Mouse (Mus musculus): ENCODE results near the gene P3h2. TPM values are rescaled to one million over a fixed set of nuclear protein-coding genes. Genes with fewer than 3 reads are reported as not detected.

The P3h2 gene
- total RNA-seq (2017), result not detected in 2 replicates

- ATAC-seq (ENCODE audit: extremely low read depth, insufficient number of reproducible peaks, low FRiP score, poor library complexity, severe bottlenecking), result no peak
These were observed at the start of gene P3h2 for GRCm38 (mm10) chr16:26105115-26105974. Gene P3h2 (minus strand): TSS chr16:26105784.

GRCm38 (mm10) chr16:26152258-26152657, 46.7 kb upstream of the P3h2 start:
- no peak for ATAC-seq (ENCODE audit: extremely low read depth, insufficient number of reproducible peaks, low FRiP score, poor library complexity, severe bottlenecking)

GRCm38 (mm10) chr16:26150943-26151342, 45.4 kb upstream of the P3h2 start:
- no peak for ATAC-seq (ENCODE audit: extremely low read depth, insufficient number of reproducible peaks, low FRiP score, poor library complexity, severe bottlenecking)

- no peak for ATAC-seq (ENCODE audit: extremely low read depth, insufficient number of reproducible peaks, low FRiP score, poor library complexity, severe bottlenecking)
These were observed 41.3 kb upstream of the P3h2 start for GRCm38 (mm10) chr16:26146853-26147252.

GRCm38 (mm10) chr16:26131126-26131525, 25.5 kb upstream of the P3h2 start:
- no peak for ATAC-seq (ENCODE audit: extremely low read depth, insufficient number of reproducible peaks, low FRiP score, poor library complexity, severe bottlenecking)

- no peak for ATAC-seq (ENCODE audit: extremely low read depth, insufficient number of reproducible peaks, low FRiP score, poor library complexity, severe bottlenecking)
These were observed 1.0 kb upstream of the P3h2 start for GRCm38 (mm10) chr16:26106618-26107017.

GRCm38 (mm10) chr16:26106041-26106617, 545 bp upstream of the P3h2 start:
- ATAC-seq (ENCODE audit: extremely low read depth, insufficient number of reproducible peaks, low FRiP score, poor library complexity, severe bottlenecking), result no peak

GRCm38 (mm10) chr16:26104274-26104673, 1.3 kb downstream of the P3h2 start:
- no peak for ATAC-seq (ENCODE audit: extremely low read depth, insufficient number of reproducible peaks, low FRiP score, poor library complexity, severe bottlenecking)

- ATAC-seq (ENCODE audit: extremely low read depth, insufficient number of reproducible peaks, low FRiP score, poor library complexity, severe bottlenecking), result no peak
These were observed 2.7 kb downstream of the P3h2 start for GRCm38 (mm10) chr16:26102856-26103255.

GRCm38 (mm10) chr16:26100167-26100566, 5.4 kb downstream of the P3h2 start:
- ATAC-seq (ENCODE audit: extremely low read depth, insufficient number of reproducible peaks, low FRiP score, poor library complexity, severe bottlenecking), result no peak

GRCm38 (mm10) chr16:26095696-26096284, 9.8 kb downstream of the P3h2 start:
- ATAC-seq (ENCODE audit: extremely low read depth, insufficient number of reproducible peaks, low FRiP score, poor library complexity, severe bottlenecking), result no peak

GRCm38 (mm10) chr16:26093888-26094287, 11.7 kb downstream of the P3h2 start:
- ATAC-seq (ENCODE audit: extremely low read depth, insufficient number of reproducible peaks, low FRiP score, poor library complexity, severe bottlenecking), result no peak

- ATAC-seq (ENCODE audit: extremely low read depth, insufficient number of reproducible peaks, low FRiP score, poor library complexity, severe bottlenecking), result no peak
These were observed 16.6 kb downstream of the P3h2 start for GRCm38 (mm10) chr16:26088976-26089375.

GRCm38 (mm10) chr16:26088240-26088639, 17.3 kb downstream of the P3h2 start:
- ATAC-seq (ENCODE audit: extremely low read depth, insufficient number of reproducible peaks, low FRiP score, poor library complexity, severe bottlenecking), result no peak

- ATAC-seq (ENCODE audit: extremely low read depth, insufficient number of reproducible peaks, low FRiP score, poor library complexity, severe bottlenecking), result no peak
These were observed 18.6 kb downstream of the P3h2 start for GRCm38 (mm10) chr16:26086955-26087354.

GRCm38 (mm10) chr16:26085160-26085559, 20.4 kb downstream of the P3h2 start:
- ATAC-seq (ENCODE audit: extremely low read depth, insufficient number of reproducible peaks, low FRiP score, poor library complexity, severe bottlenecking), result no peak

- no peak for ATAC-seq (ENCODE audit: extremely low read depth, insufficient number of reproducible peaks, low FRiP score, poor library complexity, severe bottlenecking)
These were observed 22.8 kb downstream of the P3h2 start for GRCm38 (mm10) chr16:26082831-26083230.

- ATAC-seq (ENCODE audit: extremely low read depth, insufficient number of reproducible peaks, low FRiP score, poor library complexity, severe bottlenecking), result no peak
These were observed 23.2 kb downstream of the P3h2 start for GRCm38 (mm10) chr16:26082391-26082790.

GRCm38 (mm10) chr16:26078923-26079351, 26.6 kb downstream of the P3h2 start:
- ATAC-seq (ENCODE audit: extremely low read depth, insufficient number of reproducible peaks, low FRiP score, poor library complexity, severe bottlenecking), result no peak

GRCm38 (mm10) chr16:26078100-26078422, 27.5 kb downstream of the P3h2 start:
- no peak for ATAC-seq (ENCODE audit: extremely low read depth, insufficient number of reproducible peaks, low FRiP score, poor library complexity, severe bottlenecking)
